Mouse (Mus musculus) ES-E14 (cell line): Measurements from ENCODE around the gene Cntnap2. TPM values are rescaled to one million over a fixed set of nuclear protein-coding genes. Genes with fewer than 3 reads are reported as not detected.
A peak's percentile ranks its signal among the peaks of the same experiment; 100 is the strongest.

Experiments used
- DNase-seq: peaks from one replicate; pipeline ENCODE4 v3.0.0-alpha.2; 2013; ENCODE audit warnings: low read depth, low spot score
- H3K27ac ChIP-seq: 2 replicates; pipeline ENCODE4 v1.5.1; 2012; ENCODE audit warnings: low read depth, mild to moderate bottlenecking, low read length, moderate library complexity, mixed read lengths; ENCODE audit not compliant: poor library complexity, insufficient read depth, severe bottlenecking
- H3K36me3 ChIP-seq: 2 replicates; pipeline ENCODE4 v1.6.1; 2012; ENCODE audit warnings: mild to moderate bottlenecking, low read length, moderate library complexity, mixed read lengths; ENCODE audit not compliant: control insufficient read depth, poor library complexity, insufficient read depth, severe bottlenecking
- H3K4me1 ChIP-seq, 2 experiments: fragments of 150-350 bp in 1 of 2; sonication (generic) in 1 of 2; 2 replicates each; pipeline ENCODE4 v1.6.1; 2012; ENCODE audit warnings: low read length in 2 of 2, mild to moderate bottlenecking in 1 of 2, mixed read lengths in 1 of 2; ENCODE audit not compliant: control insufficient read depth in 2 of 2, insufficient read depth in 2 of 2, poor library complexity in 1 of 2
- H3K4me3 ChIP-seq, 2 experiments: fragments of 150-350 bp in 1 of 2; sonication (generic) in 1 of 2; 2 replicates each; pipeline ENCODE4 v1.5.1; 2012; ENCODE audit warnings: low read length in 2 of 2, low read depth in 1 of 2, mild to moderate bottlenecking in 1 of 2, mixed read lengths in 1 of 2; ENCODE audit not compliant: insufficient read depth in 1 of 2, poor library complexity in 1 of 2, severe bottlenecking in 1 of 2
- H3K9ac ChIP-seq: 2 replicates; pipeline ENCODE4 v1.6.1; 2012; ENCODE audit warnings: low read depth, mild to moderate bottlenecking, low read length, mixed read lengths; ENCODE audit not compliant: poor library complexity, insufficient read depth, severe bottlenecking
- H3K9me3 ChIP-seq: fragments of 150-350 bp; sonication (generic); 2 replicates; pipeline ENCODE4 v1.6.1; 2012; ENCODE audit warnings: low read depth, mild to moderate bottlenecking, low read length; ENCODE audit not compliant: control insufficient read depth, insufficient read depth
- CHD2 ChIP-seq: IDR thresholded peaks from 2 replicates; pipeline ENCODE4 v1.6.1; 2014; ENCODE audit warnings: mild to moderate bottlenecking, low read depth, low read length, inconsistent platforms
- HCFC1 ChIP-seq: IDR thresholded peaks from 2 replicates; pipeline ENCODE4 v1.6.1; 2012; ENCODE audit warnings: low read length, inconsistent platforms, borderline replicate concordance; ENCODE audit not compliant: insufficient read depth
- MAFK ChIP-seq: IDR thresholded peaks from 2 replicates; pipeline ENCODE4 v1.6.1; 2014; ENCODE audit warnings: mild to moderate bottlenecking, low read depth, low read length, inconsistent platforms; ENCODE audit not compliant: insufficient read depth
- ZC3H11A ChIP-seq: IDR thresholded peaks from 2 replicates; pipeline ENCODE4 v1.6.1; 2012; ENCODE audit warnings: low read depth, mild to moderate bottlenecking, inconsistent platforms, low read length, borderline replicate concordance
- ZNF384 ChIP-seq: IDR thresholded peaks from 2 replicates; pipeline ENCODE4 v1.6.1; 2012; ENCODE audit warnings: low read depth, low read length, inconsistent platforms
- in situ Hi-C, 2 experiments: fragments of 600-800 bp; cut with MboI; formaldehyde crosslinking; loops; one replicate each; pipeline ENCODE4 v1.15.1; 2025; ENCODE audit warnings: low sequenced_read_pairs in 2 of 2, inconsistent platforms in 1 of 2; ENCODE audit not compliant: unreplicated experiment in 2 of 2
- total RNA-seq: library from RNA; depleted of rRNA; stranded (reverse); fragments of 300-350 nt; gene quantifications from 2 replicates; pipeline ENCODE4 v1.2.3, GENCODE M21; 2012

Cntnap2 gene
- total RNA-seq, 1 experiment = 7.9 TPM

GRCm38 (mm10) chr6:45290154-45290553 is 231.0 kb downstream of the Cntnap2 start:
- H3K4me3 ChIP-seq = no peak overlapping the region
- no peaks in the 10 kb centered on the region for H3K4me1 ChIP-seq
- no peak overlapping the region for H3K27ac ChIP-seq
- H3K9ac ChIP-seq = no peak overlapping the region
- in situ Hi-C loops = no loop called here
- no peaks in the 10 kb centered on the region for H3K36me3 ChIP-seq
- H3K9me3 ChIP-seq = no peaks in the 10 kb centered on the region
- DNase-seq = no peak
- TF ChIP-seq ZNF384 (no peak), MAFK (no peak)

- Histone ChIP-seq H3K4me1 (no peaks in the 10 kb centered on the region), H3K36me3 (no peaks in the 10 kb centered on the region), H3K4me3 (no peak overlapping the region), H3K9me3 (no peaks in the 10 kb centered on the region), H3K27ac (no peak overlapping the region), H3K9ac (no peak overlapping the region)
- DNase-seq = no peak
- no peak for TF ChIP-seq HCFC1
- TF ChIP-seq CHD2 = no peak
- no peak for TF ChIP-seq ZC3H11A
- no peak for TF ChIP-seq ZNF384
- no peak for TF ChIP-seq MAFK
- in situ Hi-C loops = no loop called here
Measured at GRCm38 (mm10) chr6:45317455-45317854, 258.3 kb downstream of the Cntnap2 start.

GRCm38 (mm10) chr6:45323505-45323904 is 264.3 kb downstream of the Cntnap2 start:
- Histone ChIP-seq H3K9ac (no peak overlapping the region), H3K36me3 (no peaks in the 10 kb centered on the region), H3K4me3 (no peak overlapping the region), H3K27ac (no peak overlapping the region), H3K9me3 (no peaks in the 10 kb centered on the region), H3K4me1 (no peaks in the 10 kb centered on the region)
- TF ChIP-seq ZC3H11A (0 out of 2 replicates have a peak, but pooled peaks have one; percentile 10), MAFK (no peak)
- DNase-seq = peak; percentile 22
- in situ Hi-C loops = no loop called here

- no peak for DNase-seq
Measured at GRCm38 (mm10) chr6:45327952-45328485, 268.9 kb downstream of the Cntnap2 start.

GRCm38 (mm10) chr6:45345396-45345795 is 286.2 kb downstream of the Cntnap2 start:
- no peak for TF ChIP-seq MAFK
- TF ChIP-seq ZNF384 = no peak
- TF ChIP-seq CHD2 = no peak
- no peak for TF ChIP-seq HCFC1
- H3K4me1 ChIP-seq = no peaks in the 10 kb centered on the region
- H3K27ac ChIP-seq = no peak overlapping the region
- DNase-seq = no peak
- H3K4me3 ChIP-seq = no peak overlapping the region
- H3K9ac ChIP-seq = no peak overlapping the region
- H3K9me3 ChIP-seq = no peaks in the 10 kb centered on the region
- H3K36me3 ChIP-seq = no peaks in the 10 kb centered on the region
- in situ Hi-C loops = no loop called here

More at GRCm38 (mm10) chr6:45327952-45328485, 268.9 kb downstream of the Cntnap2 start:
- no peak overlapping the region for H3K27ac ChIP-seq
- H3K4me3 ChIP-seq = no peak overlapping the region
- TF ChIP-seq MAFK = no peak
- no peak for TF ChIP-seq ZC3H11A
- TF ChIP-seq ZNF384 = no peak
- no peak for TF ChIP-seq HCFC1
- TF ChIP-seq CHD2 = no peak
- no peaks in the 10 kb centered on the region for H3K4me1 ChIP-seq
- no peak overlapping the region for H3K9ac ChIP-seq
- H3K9me3 ChIP-seq = no peaks in the 10 kb centered on the region
- H3K36me3 ChIP-seq = no peaks in the 10 kb centered on the region
- in situ Hi-C loops = no loop called here
